Mouse (Mus musculus) intestine, postnatal 0 days (tissue): ENCODE measurements around the gene 1700067K01Rik. TPM values are rescaled to one million over a fixed set of nuclear protein-coding genes. Genes with fewer than 3 reads are reported as not detected.

ENCODE experiments used
- ATAC-seq: fragments of 200-750 bp; cut with Nextera tagmentation; 2 replicates; pipeline ENCODE4 v1.8.0; 2017; ENCODE audit warnings: mild to moderate bottlenecking, moderate TSS enrichment, moderate library complexity
- H3K27ac ChIP-seq: fragments of 300-500 bp; sonication (generic); 2 replicates; pipeline ENCODE4 v1.5.1; 2014; ENCODE audit warnings: mild to moderate bottlenecking, low read depth, low read length, moderate library complexity
- H3K27me3 ChIP-seq: fragments of 300-500 bp; sonication (generic); replicated peaks from 2 replicates; pipeline ENCODE4 v1.6.1; 2014; ENCODE audit warnings: low read length, mixed read lengths; ENCODE audit not compliant: control insufficient read depth, insufficient read depth
- H3K36me3 ChIP-seq: fragments of 300-500 bp; sonication (generic); 2 replicates; pipeline ENCODE4 v1.6.1; 2014; ENCODE audit warnings: mild to moderate bottlenecking, moderate library complexity; ENCODE audit not compliant: control insufficient read depth, insufficient read depth
- H3K4me1 ChIP-seq: fragments of 300-500 bp; sonication (generic); replicated peaks from 2 replicates; pipeline ENCODE4 v1.6.1; 2014; ENCODE audit warnings: antibody characterized with exemption, low read length, mixed read lengths; ENCODE audit not compliant: control insufficient read depth, insufficient read depth
- H3K4me2 ChIP-seq: fragments of 300-500 bp; sonication (generic); replicated peaks from 2 replicates; pipeline ENCODE4 v1.6.1; 2014; ENCODE audit warnings: low read depth, mild to moderate bottlenecking, moderate library complexity
- H3K4me3 ChIP-seq: fragments of 300-500 bp; sonication (generic); 2 replicates; pipeline ENCODE4 v1.5.1; 2014; ENCODE audit warnings: low read depth, low read length
- H3K9ac ChIP-seq: fragments of 300-500 bp; sonication (generic); 2 replicates; pipeline ENCODE4 v1.6.1; 2014; ENCODE audit warnings: mild to moderate bottlenecking, low read depth, low read length
- H3K9me3 ChIP-seq: fragments of 300-500 bp; sonication (generic); 2 replicates; pipeline ENCODE4 v1.6.1; 2016; ENCODE audit warnings: mixed run types; ENCODE audit not compliant: control insufficient read depth
- CTCF ChIP-seq: sonication (generic); IDR thresholded peaks from 2 replicates; pipeline ENCODE4 v1.5.1; 2016; ENCODE audit warnings: low read depth, mild to moderate bottlenecking, control low read depth, antibody characterized with exemption, moderate library complexity
- WGBS: fragments of 180-500 bp; shearing (Covaris S2); extraction: QIAGEN DNeasy Blood & Tissue Kit; methylation state at CpG from one replicate; pipeline ENCODE4 v1.1.7; 2014; 5-methylcytosine and 5-hydroxymethylcytosine counted together
- polyA plus RNA-seq: library from polyadenylated mRNA; unstranded; fragments of >200 nt; fragmentation: Nextera tagmentation; extraction: Ambion mirVana; gene quantifications from 2 replicates; pipeline ENCODE4 v1.2.1, GENCODE M21; 2015

1700067K01Rik gene
- polyA plus RNA-seq, 1 experiment from 2014 or later, result 0.86 TPM

DNA sequence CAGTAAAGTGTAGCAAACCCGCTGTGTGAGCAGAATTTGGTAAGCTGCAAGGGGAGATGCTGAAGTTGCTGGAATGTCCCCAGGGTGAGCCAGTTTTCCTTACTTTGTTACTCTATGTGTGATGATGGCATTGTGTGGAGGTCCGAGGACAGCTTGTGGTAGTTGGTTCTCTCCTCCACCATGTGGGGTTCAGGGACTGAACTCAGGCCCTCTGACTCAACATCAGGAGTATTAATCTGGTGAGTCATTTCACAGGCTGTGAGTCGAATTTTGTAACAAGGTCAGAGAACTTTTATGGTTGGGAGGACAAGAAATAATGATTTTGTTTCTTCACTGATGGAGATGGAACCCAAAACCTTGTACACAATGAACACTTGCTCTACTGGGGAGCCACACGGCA is 31.5 kb downstream of the 1700067K01Rik start:
- Histone ChIP-seq H3K9ac (no peak overlapping the region), H3K9me3 (no peaks in the 10 kb centered on the region), H3K4me2 (no peak overlapping the region), H3K27me3 (no peaks in the 10 kb centered on the region), H3K36me3 (no peaks in the 10 kb centered on the region), H3K4me1 (no peaks in the 10 kb centered on the region), H3K27ac (no peak overlapping the region), H3K4me3 (no peak overlapping the region)
- no peak for TF ChIP-seq CTCF
- 67% methylated on average over 4 of the region's 4 CpGs for WGBS
- no peak for ATAC-seq

DNA sequence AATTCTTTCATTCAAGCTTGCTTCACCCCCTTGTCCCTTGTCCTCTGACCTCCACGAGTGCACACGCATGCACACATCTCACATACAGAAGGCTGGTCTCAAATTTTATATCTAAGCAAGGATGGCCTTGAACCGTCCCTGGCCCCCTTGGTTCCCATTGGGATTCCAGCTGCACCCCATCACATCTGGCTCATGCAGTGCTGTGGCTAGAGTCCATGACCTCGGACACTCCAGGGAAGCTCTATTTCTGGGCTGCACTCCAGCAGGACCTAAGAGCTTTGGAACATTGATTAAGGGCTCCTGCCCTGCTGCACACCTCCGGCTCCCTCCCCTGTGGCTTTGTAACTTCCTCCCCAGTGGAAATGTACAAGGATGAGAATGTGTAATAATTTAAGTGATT is 36.7 kb downstream of the 1700067K01Rik start:
- H3K27ac ChIP-seq, result no peak overlapping the region
- no peaks in the 10 kb centered on the region for H3K9me3 ChIP-seq
- H3K36me3 ChIP-seq, result no peaks in the 10 kb centered on the region
- TF ChIP-seq CTCF, result no peak
- peaks cover 6% of the 10 kb centered on the region; the same call in 1 of the 2 replicates for H3K27me3 ChIP-seq
- no peak overlapping the region for H3K4me2 ChIP-seq
- 69% methylated on average over 5 of the region's 5 CpGs for WGBS
- H3K9ac ChIP-seq, result no peak overlapping the region
- H3K4me1 ChIP-seq, result no peaks in the 10 kb centered on the region
- H3K4me3 ChIP-seq, result no peak overlapping the region
- ATAC-seq, result no peak

DNA sequence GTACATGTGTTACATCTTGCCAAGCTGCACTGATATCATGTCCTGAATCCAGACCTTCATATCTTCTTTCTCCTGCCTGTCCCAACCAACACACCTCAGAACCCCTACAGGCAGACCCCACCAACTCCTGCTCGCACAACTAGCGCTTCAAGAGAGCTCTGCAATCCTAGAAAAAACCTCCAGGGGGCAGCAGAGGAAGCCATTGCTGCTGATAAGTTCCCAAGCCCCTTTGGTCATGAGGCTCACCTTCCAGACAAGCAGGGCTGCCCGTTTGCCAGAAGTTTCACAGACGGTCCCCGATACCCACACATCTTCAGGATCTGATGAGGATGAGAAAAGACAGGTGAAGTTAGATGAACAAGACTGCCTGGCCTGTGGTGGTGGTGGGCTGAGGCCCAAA is 37.7 kb downstream of the 1700067K01Rik start:
- Histone ChIP-seq H3K4me3 (no peak overlapping the region), H3K4me2 (no peak overlapping the region), H3K4me1 (no peaks in the 10 kb centered on the region), H3K27ac (no peak overlapping the region), H3K9me3 (no peaks in the 10 kb centered on the region), H3K36me3 (no peaks in the 10 kb centered on the region), H3K27me3 (peaks cover 16% of the 10 kb centered on the region), H3K9ac (no peak overlapping the region)
- 7% methylated on average over 5 of the region's 5 CpGs for WGBS
- peak; percentile 92 for TF ChIP-seq CTCF
- no peak for ATAC-seq

DNA sequence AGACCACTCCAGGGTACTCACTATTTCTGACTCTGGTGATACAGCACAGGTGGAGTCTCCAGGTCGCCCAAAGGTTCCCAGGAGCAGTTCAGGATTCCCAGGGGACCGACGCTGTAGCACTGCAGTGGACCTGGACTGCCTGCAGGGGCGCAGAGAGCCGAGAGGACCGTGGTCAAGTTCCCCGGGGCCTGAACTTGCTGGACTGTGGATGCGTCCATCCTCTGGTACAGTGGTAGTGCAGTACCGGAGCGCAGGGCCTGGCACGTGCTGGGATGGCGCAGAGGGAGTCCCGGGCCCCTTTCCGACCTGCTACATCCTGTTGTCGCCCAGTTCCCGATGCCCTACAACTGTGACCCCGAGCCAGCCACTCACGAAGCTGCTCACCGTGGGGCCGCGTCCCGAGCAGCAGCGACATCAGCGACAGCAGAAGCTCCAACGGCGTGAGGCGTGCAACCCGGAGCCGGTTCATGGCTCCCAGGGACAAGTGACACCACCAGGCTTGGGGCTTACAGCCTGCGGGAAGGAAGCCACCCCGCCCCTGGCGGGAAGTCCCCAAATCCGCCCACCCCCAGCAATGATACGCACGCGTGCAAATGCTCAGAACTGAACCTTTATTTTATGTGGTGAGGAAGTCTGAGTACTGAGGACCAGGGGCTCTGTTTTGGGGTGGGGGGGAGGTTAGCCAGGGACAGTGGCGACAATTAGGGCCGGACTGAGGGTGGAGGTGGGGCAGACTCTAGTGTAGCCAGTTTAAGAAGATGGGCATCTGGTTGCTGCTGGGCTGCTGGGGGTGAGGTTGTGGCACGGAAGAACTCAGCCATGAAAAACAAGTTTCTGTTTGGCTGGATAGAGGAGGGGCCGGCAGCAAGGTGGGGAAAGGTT is 41.0 kb downstream of the 1700067K01Rik start, which contains the start of gene Il27ra:
Gene Il27ra (minus strand): TSS at position 524 of the 882 bp plus-strand sequence.
- H3K9me3 ChIP-seq, result no peaks in the 10 kb centered on the region
- H3K9ac ChIP-seq, result no peak within 1 kb of the TSS
- no peak within 1 kb of the TSS for H3K27ac ChIP-seq
- H3K27me3 ChIP-seq, result peaks cover 31% of the 10 kb centered on the region
- peak within 1 kb of the TSS; percentile 63 for H3K4me2 ChIP-seq
- H3K4me1 ChIP-seq, result no peaks in the 10 kb centered on the region
- peak; percentile 85 for TF ChIP-seq CTCF
- H3K4me3 ChIP-seq, result peak within 1 kb of the TSS; percentile 28
- WGBS, result 10% methylated on average over 40 of the region's 40 CpGs
- peak; percentile 62 for ATAC-seq
- no peaks in the 10 kb centered on the region for H3K36me3 ChIP-seq

DNA sequence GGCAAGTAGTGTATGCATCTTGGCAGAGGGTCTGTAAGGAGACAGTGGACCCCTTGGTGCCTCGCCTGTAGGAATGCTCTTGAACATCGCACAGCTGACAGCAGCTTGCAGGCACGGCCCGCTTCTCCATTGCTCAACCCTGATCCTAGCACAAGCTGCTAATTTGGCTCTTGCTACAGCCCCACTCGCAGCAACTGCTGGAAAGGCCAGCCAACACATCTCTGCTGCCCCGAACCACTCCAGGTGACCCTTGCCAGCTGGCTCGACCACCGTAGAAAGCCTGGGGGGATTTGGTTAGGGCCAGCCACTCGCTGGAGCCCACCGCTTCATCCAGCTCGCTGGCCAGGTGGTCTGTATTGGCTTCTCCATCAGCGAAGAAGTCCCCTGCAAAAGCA is 41.6 kb downstream of the 1700067K01Rik start:
- Histone ChIP-seq H3K4me2 (peak overlapping the region; percentile 63), H3K36me3 (no peaks in the 10 kb centered on the region), H3K9ac (no peak overlapping the region), H3K4me1 (no peaks in the 10 kb centered on the region), H3K27me3 (peaks cover 31% of the 10 kb centered on the region), H3K4me3 (no peak overlapping the region), H3K27ac (no peak overlapping the region), H3K9me3 (no peaks in the 10 kb centered on the region)
- ATAC-seq, result no peak
- no peak for TF ChIP-seq CTCF
- 52% methylated on average over 12 of the region's 12 CpGs for WGBS

DNA sequence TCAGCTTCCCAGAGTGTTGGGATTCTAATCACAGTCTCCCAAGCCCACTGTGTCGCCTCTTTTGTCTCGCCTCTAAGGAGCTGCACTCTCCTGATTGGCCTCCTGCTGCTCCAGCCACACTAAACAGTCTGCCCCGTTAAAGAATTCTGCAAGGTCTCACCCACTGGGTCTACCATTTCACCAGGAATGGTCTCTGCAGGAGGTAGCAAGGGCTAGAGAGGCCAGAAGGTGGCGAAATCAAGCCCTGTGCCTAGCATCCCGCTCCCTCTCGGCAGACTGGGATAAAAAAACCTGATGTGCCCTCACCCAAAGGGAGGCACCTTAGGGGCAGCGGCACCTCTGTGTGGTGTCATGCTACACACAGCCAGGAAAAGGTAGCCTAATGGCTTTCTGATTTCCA is 42.8 kb downstream of the 1700067K01Rik start:
- Histone ChIP-seq H3K4me2 (no peak overlapping the region), H3K27ac (no peak overlapping the region), H3K36me3 (no peaks in the 10 kb centered on the region), H3K9me3 (no peaks in the 10 kb centered on the region), H3K4me3 (no peak overlapping the region), H3K4me1 (no peaks in the 10 kb centered on the region), H3K27me3 (peaks cover 31% of the 10 kb centered on the region), H3K9ac (no peak overlapping the region)
- peak; percentile 29; the same call in 1 of the 2 replicates for TF ChIP-seq CTCF
- WGBS, result 28% methylated on average over 7 of the region's 7 CpGs
- no peak for ATAC-seq
